Mouse (Mus musculus): ENCODE measurements around the gene Gm37240.

Gene Gm37240

DNA sequence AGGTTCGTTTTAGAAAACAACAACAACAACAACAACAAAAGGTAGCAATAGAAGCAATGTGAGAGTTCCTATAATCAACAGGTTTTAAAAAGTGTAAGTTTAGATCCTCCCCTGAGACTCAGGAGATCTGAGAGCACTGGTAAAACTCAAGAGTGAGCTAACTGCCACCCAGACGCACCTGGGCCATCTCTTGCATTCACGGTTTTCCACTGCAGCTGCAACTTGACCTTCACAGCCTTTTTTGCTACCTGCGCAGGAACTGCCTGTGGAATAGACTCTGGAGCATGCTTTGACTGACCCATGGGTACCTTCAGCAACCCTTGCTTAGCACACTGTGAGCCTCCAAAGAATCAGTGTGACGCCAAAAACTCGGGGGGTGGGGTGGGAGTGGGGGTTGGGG lies 1157.5 kb downstream of the Gm37240 start:
- peak; percentile 36 for DNase-seq

- DNase-seq: peak; percentile 71
These were observed 1163.3 kb downstream of the Gm37240 start for GRCm38 (mm10) chr3:84723996-84724395.

DNA sequence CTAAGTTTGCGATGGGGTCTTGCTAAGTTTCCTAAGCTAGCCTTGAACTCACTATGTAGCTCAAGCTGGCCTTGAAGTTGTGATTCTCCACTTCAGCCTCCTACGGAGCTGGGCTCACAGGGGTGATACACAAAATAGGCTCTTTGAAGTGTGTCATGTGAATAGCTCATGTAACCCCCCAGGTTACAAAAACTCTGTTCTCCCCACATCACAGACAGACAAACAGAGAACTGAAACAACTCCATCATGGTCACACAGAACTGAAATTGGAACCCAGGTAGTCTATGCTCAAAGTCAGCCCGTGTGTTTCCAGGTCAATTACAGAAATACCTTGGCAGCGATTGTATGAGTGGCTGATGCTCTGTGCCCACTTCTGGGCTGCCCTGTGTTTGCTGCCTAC lies 1164.6 kb downstream of the Gm37240 start:
- peak; percentile 52 for DNase-seq

DNA sequence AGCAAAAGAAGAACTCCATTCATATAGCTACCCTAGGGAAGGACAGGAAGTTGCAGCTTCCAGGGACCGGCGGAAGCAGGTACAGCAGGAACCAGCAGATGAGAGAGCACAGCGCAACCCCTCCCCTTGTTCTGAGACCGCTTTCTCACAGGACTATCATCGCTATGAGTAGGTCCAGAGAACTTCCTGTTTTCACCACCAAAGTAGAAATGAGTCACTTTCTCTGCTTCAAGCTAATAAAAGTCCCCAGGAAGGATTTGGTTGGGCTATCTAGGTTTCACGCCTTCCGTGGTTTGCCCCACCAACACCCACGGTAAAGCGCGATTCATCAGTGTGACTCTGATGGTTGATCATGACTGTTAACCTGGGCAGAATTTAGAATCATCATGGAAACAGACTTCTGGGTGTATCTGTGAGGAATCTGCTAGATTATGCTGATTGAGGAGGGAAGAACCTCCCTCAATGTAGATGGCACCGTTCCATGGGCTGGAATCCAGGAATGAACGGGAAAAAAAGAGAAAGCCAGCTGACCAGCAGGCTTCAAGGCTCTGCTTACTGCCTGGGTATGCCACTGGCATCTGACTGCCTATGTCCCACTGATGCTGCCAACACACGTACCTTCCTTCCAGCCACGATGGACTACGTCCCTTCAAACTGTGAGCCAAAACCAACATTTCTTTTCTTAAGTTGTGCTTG lies 1172.1 kb downstream of the Gm37240 start:
- peak; percentile 92 for DNase-seq

DNA sequence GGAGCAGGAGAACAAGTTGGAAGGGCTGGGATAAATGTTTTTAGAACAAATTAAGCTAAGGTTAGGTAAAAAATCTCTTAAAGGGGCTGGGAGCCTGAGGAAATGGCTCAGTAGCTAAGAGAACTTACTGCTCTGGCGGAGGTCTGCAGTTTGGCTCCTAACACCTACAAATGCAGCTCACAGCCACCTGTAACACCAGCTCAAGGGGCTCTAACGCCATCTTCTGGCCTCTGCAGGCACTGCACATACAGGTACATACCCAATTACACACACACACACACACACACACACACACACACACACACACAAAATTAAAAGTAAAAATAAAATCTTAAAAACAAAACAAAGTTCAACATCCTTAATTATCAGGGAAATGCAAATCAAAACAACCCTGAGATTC lies 1174.4 kb downstream of the Gm37240 start:
- peak; percentile 42 for DNase-seq

GRCm38 (mm10) chr3:84710723-84711122 lies 1176.6 kb downstream of the Gm37240 start:
- DNase-seq: peak; percentile 81

DNA sequence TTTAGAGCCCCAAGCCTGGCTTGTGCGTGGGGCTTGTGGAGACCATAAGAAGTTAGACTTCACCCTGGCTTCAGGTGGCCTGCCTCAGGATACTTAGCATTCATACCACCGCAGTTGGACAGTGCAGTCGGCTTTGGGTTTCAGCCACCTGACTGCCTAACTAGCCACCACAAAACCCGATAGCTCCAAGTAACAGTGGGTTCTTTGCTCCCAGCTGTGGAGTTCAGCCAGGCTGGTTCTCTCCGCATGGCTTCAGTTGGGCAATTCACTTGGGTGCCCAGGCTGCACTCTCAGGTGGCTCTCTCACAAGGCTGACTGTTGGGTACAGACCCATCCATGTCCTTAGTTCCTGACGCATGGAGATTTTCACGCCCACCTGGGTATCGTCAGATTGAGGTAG lies 1177.4 kb downstream of the Gm37240 start:
- peak; percentile 86 for DNase-seq

DNA sequence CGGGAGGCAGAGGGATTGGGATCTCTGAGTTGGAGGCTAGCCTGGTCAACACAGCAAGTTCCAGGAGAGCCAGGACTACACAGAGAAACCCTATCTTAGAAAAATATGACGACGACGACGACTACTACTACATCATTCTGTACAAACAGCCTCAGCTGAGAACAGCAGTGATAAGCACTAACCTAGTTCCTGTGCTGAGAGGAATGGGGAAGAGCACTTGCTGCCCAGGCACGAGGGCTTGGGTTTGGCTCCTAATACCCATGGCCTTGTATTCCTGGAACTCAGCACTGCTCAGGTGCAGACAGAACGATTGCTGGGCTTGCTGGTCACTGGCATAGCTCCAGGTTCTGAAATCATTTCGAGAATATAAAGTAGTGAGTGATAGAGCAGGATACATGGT lies 1178.2 kb downstream of the Gm37240 start:
- DNase-seq: peak; percentile 85

DNA sequence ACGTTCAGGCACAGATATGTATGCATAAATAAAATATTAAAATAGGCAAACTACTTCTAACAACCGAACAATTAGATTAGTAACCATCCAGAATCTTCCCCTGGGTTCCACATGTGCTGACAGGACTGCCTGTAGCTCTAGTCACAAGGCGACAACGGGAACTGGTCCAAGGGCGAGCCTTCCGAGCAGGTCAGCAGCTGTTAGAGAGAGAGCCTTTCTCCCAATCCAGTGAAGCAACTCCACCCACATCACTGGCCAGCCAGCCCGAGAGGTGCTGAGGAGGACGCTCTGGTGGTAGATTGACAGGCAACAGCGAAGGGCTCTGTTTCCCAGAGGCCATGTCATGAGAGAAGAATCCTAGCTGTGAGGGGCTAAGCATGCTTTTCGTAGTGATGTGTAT lies 1178.8 kb downstream of the Gm37240 start:
- DNase-seq: peak; percentile 96

DNA sequence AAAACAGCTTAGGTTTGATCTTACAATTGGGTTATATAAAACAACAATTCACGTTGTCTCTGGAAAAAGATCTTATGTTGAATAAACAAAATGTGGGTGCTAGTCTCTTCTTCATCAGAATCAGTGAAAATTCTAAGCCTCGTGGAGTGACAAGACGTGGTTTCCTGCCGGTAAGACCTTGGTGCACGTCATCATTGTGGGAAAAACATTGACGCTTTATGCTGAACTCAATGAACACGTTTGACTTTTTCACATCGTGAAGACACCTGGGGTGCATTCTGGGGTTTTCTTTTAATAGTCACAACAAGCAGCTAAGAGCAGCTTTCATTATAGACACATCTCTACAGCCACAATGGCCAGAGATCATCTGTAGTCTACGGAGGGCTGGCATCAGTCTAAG lies 1182.1 kb downstream of the Gm37240 start:
- DNase-seq: no peak

- peak; percentile 58 for DNase-seq
These were observed 1184.1 kb downstream of the Gm37240 start for GRCm38 (mm10) chr3:84703083-84703810.

GRCm38 (mm10) chr3:84701964-84702363 lies 1185.4 kb downstream of the Gm37240 start:
- DNase-seq: peak; percentile 81

GRCm38 (mm10) chr3:84701509-84701908 lies 1185.8 kb downstream of the Gm37240 start:
- no peak for DNase-seq

DNA sequence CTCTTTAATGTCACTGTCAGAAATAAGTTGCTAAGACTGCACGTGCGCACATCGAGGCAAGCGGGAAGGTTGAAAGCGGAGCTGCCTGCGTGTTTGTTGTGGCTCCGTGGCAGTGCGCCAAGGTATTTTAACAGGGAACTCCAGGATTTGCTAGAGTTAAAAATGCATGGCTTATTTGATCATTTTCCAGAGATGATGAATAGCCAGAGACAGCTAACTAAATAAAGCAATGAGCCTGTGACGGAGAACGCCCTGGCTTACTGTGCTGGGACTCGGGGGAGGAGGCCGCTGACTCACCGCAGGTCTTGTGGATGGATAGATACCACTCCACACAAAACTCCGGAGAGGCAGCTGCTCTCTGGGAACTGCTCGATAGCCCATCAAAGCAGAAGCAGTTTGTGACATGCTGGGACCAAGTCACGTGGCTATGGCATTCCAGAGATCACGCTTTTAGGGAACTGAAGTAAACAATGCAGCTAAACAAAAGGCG lies 1190.8 kb downstream of the Gm37240 start:
- DNase-seq: peak; percentile 93

- DNase-seq: peak; percentile 90
These were observed 1191.4 kb downstream of the Gm37240 start for GRCm38 (mm10) chr3:84695867-84696361.

DNA sequence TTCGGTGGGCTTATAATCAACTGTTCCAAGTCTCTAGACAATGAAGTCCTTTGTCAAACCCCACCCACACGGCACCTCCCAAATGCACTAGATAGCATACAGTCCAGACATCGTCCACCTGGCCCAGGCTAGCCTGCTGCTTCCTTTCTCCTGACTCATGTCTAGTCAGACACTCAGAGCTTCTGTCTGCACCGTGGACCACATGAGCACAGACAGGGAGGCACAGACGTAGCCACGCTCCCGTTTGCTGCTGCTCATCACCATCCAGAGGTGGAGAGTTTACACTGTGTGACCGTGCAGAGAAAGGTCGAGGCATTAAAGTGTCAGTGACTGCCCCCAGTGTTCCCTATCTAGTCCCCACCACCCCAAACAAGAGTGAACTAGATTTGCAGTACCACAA lies 1191.9 kb downstream of the Gm37240 start:
- DNase-seq: peak; percentile 76

GRCm38 (mm10) chr3:84693886-84694285 lies 1193.4 kb downstream of the Gm37240 start:
- DNase-seq: peak; percentile 87

DNA sequence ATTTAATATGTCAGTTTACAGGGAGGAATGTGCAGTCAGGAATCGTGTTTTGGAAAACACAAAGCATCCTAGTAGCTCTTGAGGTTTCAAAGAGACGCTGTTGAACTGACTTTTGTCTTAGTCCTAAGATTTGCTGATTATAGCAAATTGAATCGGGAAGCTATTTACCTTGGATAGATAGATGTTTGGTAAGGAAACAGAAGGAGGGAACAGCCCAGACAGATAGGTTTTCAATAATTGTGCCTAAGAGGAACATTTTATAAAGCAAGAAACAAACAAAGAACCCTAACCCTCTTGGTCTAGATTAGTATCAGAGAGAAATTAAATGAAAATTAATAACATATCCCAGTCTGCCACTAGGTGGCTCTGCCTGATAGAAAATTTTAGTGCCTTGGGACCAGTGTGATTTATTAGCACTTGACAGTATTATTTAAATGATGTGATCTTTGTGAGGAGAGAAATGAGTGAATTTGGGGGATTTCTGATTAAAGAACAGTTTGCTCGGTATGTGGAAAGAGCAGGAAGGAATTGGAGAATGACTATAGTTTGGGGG lies 1194.6 kb downstream of the Gm37240 start:
- DNase-seq: peak; percentile 3

- peak; percentile 53 for DNase-seq
These were observed 1197.1 kb downstream of the Gm37240 start for GRCm38 (mm10) chr3:84690091-84690771.

- peak; percentile 66 for DNase-seq
These were observed 1197.7 kb downstream of the Gm37240 start for GRCm38 (mm10) chr3:84689656-84690055.

- DNase-seq: peak; percentile 84
These were observed 1199.1 kb downstream of the Gm37240 start for GRCm38 (mm10) chr3:84688176-84688575.

DNA sequence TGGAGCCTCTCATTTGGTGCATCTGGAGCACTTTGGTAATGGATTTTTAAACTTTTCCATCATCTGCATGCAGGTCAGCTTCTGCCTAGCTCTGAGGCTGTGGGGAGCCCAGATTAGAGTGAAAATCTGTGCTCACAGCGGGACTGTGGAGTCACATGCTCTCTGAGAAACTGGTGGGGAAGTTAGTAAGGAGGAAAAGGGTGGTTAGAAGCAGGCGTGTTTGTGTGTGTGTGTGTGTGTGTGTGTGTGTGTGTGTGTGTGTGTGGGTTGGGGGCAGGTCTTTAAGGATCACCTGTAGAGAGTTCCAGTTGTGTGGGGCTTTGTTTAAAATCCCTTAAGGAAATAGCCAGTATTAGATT lies 1199.9 kb downstream of the Gm37240 start:
- DNase-seq: peak; percentile 72

- DNase-seq: peak; percentile 70
These were observed 1200.4 kb downstream of the Gm37240 start for GRCm38 (mm10) chr3:84686799-84687487.

Measured in heart, adult 11 months (tissue).